Mouse (Mus musculus) kidney, postnatal 25 days (tissue): ENCODE results near the gene Amz1.

Experiments
- DNase-seq, 2 experiments: peaks; one replicate each; pipeline ENCODE4 v3.0.0; 2021; ENCODE audit warnings: mixed read lengths in 2 of 2

The Amz1 gene

DNA sequence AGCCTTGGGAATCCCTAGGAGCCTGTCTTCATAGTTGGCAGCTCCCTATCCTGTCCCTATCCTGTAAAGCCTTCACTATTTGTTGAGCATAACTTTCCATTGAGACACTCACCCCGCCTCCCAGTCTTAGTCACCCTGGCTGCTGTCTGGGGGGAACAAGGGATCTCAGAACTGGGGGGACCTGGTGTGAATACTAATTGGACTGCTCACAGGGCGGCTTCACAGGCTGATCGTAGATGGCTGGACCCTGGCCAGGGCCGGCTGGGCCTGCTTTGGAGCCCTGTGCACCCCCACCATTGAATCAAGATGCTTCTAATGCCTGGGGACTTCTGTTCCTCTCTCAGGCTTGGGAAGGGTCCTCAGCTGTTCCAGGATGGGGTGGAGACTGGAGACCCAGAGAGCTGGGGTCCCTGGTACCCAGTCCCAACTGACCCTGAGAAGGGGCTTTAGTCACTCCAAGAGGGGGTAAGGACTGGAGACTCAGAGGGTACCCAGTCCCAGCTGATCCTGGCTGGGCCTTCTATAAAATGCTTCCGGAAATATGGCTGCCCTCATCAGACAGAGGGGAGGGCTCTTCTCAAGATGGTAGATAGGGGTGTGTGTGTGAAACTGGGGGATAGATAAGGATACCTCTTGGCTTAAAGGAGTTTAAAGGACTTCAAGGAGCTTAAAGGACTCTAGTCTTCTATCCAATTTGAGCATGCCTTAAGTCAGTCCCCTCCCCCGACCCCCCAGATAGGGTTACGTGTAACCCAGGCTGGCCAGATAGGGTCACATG lies 2.3 kb downstream of the Amz1 start:
- DNase-seq, result no peak

DNA sequence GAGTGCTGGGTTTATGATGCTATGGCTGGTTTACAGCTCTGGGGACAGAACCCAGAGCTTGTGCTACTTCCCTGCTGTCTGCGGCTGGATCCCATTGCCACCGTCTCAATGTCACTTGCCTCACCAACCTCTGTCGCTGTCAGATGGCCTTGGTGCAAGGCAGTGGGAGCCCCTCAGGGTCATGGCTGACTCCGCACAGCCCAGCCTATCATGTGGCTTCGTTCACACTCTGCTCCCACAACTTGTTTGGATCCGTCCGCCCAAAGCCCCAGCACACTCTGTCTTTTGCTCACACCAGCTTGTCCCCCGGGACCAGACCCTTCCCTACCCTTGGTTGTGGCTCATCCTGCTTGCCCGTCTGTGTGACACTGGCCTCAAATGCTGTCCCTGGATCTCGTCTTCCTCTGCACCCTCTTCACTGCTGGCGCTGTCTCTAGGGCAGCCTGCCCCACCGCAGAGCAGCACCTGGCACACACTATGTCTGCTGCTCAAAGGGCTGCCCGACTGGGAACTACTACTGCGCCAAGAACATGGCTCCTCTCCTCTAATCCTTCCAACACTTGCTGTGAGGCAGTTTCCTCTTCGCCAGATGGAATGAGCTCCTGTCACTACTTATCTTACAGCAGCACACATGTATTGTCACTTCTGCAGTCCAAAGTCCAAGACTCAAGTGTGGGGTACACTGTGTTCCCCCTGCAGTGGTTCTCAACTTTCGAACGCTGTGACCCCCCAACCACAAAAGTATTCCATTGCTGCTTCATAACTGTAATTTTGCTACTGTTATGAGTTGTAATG lies 3.2 kb downstream of the Amz1 start:
- DNase-seq, result no peak

GRCm38 (mm10) chr5:140731040-140731797 lies 7.3 kb downstream of the Amz1 start:
- no peak for DNase-seq

DNA sequence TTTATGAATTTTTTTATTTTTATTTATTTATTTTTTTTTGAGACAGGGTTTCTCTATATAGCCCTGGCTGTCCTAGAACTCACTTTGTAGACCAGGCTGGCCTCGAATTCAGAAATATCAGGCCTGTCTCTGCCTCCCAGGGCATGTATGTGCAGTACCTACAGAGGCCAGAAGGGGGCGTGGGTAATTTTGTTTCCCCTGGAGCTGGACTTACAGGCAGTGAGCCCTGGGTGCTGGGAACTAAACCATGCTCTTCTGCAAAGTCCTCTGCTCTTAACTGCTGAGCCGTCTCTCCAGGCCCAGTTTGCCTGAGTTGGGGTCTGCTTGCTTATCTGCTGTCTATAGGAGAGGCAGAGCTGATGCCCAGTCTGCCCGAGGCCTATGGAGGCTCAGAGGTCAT lies 8.3 kb downstream of the Amz1 start:
- DNase-seq, result no peak

GRCm38 (mm10) chr5:140733336-140733735 lies 9.4 kb downstream of the Amz1 start:
- no peak for DNase-seq

DNA sequence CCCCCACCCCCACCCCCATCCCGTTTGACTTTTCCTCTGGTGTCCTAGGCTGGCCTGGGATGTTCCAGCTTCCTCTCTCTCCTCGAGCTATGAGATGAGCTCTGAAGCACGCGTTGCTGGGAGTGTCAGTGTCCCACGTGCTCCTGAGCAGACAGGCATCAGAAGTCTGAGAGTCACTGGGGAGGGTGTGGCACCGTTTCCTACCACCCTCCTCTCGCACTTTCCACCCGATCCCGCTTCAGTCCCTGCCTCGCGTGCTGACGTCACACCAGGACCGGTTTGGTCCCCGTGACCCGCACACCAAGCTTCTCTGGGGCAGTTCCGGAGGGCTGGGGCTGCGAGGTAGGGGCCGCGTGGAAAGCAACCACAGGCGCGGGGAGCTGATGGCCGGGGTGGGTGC lies 11.4 kb downstream of the Amz1 start:
- peak; percentile 20 to 53 for DNase-seq

DNA sequence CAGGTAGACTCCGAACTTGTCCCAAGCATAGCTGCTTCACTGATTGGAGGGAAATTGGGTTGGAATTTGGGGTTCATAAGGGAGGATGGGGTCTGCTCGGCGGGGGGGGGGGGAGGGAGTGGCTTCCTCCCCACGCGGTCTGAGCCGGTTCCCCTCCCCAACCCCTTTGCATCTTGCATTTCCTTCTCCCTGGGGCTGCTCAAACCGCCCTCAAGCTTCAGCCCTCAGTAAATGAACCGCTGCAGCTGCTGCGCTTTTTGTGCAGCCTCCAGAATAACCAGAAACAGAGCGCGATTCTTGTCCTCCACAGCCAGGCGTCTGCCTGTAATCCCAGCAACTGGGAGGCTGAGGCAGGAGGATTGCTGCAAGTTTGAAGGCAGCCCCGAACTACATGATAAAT lies 12.2 kb downstream of the Amz1 start:
- DNase-seq, result no peak

DNA sequence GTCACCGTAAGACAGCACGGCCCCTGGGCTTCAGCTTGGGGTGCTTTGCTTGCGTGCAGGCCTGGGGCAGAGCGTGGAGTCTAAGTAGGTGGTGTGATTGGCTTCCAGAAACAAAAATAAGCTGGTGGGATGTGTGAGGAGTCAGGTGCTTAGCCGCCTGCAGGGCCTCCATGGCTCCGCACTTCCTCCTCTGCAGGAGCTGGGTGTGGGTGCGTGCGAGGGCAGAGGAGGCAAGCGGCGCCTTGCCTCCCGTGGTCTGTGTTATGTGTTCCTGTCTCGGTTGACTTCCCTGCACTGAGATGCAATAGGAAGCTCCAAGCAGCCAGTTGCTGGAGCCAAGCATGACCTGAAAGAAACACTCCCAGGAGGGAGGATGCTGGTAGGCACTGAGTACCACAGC lies 15.9 kb downstream of the Amz1 start:
- no peak for DNase-seq

DNA sequence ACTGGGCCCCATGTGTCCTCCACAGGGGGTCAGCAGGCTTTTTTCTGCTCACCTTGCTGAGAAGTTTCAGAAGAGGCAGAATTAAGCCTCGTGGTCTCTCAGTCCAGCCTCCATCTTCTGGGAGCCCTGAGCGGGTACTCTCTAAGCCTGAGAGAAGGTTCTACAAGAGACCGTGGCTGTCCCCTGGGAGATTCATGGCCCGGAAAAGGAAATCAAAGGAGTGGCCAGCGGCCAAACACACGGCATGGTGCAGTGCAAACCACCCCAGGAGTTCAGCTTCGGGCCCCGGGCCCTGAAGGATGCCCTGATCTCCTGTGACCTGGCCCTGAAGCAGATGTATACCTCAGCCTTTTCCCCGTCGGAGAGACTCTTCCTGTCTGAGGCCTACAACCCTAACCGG lies 17.1 kb downstream of the Amz1 start:
- DNase-seq, result peak; percentile 57 to 65

GRCm38 (mm10) chr5:140741877-140742276 lies 17.9 kb downstream of the Amz1 start:
- no peak for DNase-seq

DNA sequence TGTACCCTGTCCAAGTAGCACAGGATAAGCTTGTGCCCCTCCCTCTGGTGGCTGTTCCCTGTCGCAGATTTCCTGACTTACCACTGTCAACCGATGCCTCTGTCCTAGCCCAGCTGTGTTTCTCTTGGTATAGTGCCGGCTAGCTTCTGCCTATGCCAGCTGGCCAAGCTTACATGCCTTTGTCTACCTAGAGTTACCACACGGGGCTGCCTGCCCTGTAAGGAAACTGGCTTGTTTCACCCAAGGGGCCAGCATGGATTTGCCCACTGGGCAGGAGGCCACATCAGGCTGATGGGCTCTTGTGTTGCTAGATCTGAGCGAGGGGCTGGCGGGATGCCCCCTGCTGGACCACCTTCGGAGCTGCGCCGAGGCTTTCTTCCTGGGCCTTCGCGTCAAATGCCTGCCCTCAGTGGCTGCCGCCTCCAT lies 19.8 kb downstream of the Amz1 start:
- DNase-seq, result no peak

DNA sequence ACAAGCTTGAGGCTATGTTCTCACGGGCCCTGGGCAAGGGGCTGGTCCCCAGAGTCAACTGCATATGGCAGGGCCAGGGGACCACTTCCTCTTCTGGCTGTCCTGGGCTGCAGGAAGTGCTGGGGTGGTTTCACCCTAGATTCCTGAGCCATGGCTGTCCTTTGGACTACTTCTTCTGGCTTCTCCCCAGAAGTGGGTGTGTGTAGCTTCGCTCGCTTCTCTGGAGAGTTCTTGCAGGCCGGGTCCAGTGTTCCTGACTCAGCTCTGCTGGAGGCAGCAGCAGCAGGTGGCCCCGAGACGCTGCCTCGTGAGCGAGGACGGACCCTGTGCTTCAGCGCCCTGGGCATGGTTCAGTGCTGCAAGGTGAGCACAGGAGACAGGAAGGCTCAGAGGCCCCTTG lies 24.5 kb downstream of the Amz1 start:
- DNase-seq, result peak; percentile 78 to 94

GRCm38 (mm10) chr5:140749062-140749875 lies 25.3 kb downstream of the Amz1 start:
- peak; percentile 85 to 89 for DNase-seq

DNA sequence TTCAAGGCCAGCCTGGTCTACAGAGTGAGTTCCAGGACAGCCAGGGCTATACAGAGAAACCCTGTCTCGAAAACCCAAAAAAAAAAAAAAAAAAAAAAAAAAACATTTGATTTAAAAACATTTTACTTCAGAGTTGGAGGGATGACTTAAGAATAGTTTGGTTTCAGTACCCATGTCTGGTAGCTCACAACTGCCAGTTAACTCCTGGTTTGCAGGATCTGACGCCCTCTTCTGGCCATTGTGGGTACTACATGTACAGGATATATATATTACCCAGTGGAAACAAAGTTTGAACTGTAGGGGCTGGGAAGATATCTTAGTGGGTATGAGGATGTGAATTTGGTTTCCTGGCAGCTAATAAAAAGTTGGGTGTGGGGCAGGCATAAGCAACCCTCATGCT lies 27.0 kb downstream of the Amz1 start:
- peak in 1 of 2 experiments; percentile 78 for DNase-seq

DNA sequence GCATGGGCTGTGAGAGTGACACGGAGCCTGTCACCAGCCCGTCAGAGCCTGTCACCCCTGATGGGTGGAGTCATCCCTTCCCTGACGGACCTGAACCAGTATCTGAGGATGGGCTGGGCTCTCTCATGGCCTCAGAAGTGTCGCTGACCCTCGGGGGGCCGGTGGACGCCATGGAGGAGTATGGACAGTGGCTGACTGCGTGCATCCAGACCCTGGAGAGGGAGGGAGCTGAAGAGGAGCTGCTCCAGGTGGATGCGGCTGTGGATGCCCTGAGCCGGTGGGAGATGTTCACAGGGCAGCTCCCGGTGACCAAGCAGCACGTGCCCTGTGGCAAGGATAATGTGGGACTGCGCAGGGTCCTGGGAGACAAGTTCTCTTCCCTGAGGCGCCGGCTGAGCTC lies 28.1 kb downstream of the Amz1 start:
- no peak for DNase-seq

GRCm38 (mm10) chr5:140752639-140753038 lies 28.7 kb downstream of the Amz1 start:
- no peak for DNase-seq

- DNase-seq, result no peak
Measured at GRCm38 (mm10) chr5:140753223-140753622, 29.3 kb downstream of the Amz1 start.

DNA sequence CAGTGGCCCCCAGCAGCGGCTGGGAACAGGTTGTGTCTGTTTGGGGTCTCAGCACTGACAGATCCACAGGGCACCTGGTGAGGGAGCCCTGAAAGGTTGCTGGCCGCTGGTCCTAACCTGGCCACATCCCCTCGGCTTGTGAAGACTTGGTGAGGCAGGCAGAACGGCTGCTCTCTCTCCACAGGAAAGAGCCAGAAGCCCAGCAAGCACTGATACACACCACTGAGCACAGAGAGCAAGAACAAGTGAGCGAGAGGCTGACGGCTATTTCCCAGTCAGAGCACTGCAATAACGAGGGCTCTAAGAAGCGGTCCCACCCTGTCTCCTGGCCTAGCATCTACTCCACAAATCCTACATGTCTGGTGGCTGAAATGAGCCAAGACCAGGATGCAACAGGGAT lies 34.9 kb downstream of the Amz1 start:
- DNase-seq, result no peak

- no peak for DNase-seq
Measured at GRCm38 (mm10) chr5:140762540-140762939, 38.6 kb downstream of the Amz1 start.

DNA sequence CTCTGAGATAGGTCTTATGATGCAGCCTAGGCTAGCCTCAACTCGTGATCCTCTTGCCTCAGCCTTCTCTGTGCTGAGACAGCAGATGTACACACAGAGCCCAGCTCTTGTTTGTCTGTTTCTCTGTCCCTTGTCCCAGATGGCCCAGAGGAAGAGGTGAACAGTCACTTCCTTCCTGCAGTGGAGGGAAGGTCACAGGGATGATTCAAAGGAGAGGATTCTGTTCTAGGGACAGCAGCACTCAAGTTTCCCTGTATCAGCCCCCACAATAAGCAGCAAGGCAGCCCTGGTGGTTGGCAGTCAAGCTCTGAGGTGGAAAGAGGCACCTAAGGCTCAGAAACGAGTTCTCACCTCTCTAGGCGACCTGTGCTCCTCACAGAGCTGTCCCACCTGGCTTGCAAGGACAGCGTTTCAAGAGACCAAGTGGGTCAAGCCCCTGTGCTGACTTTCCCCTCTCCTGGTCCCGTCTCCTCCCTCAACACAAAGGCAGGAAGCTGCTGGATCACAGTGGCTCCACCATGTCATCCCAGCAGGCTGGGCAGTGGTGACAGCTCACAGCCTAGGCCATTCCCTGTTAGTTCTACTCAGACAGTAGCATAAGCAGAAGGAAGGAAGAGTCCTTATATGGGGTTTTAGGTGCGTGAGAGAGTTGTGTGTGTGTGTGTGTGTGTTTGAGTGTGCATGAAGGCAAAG lies 41.1 kb downstream of the Amz1 start:
- peak in 1 of 2 experiments; percentile 71 for DNase-seq

- DNase-seq, result no peak
Measured at GRCm38 (mm10) chr5:140766566-140766965, 42.6 kb downstream of the Amz1 start.

DNA sequence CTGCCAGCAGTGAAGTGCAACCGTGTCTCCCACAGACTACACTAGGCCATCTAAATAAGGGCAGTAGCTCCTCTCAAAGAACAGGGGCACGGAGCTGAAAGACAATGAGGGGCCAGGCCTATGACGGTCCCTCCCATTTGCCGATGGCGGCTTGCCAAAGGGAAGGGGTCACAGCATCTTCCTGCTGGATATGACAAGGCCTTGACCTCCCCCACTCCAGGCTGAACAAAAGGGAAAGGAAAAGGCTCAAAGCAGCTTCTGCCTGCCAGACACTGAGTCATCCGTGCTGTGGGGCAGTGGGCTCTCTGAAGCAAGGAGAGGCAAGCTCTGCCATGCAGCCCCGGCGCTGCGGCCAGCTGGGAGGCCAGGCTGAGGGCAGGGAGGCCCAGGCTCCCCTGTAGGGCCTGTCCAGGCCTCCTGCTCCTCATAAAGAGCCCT lies 43.8 kb downstream of the Amz1 start:
- DNase-seq, result peak; percentile 91 to 95
